Mouse (Mus musculus): Measurements from ENCODE around the gene Mbnl1.
"Not testable (repeated sequence)": the region's sequence is repeated elsewhere in the genome, so short reads cannot be mapped to it uniquely, and the experiment has no call there.

Gene Mbnl1

GRCm38 (mm10) chr3:60472681-60473177 is at the start of gene Mbnl1:
Gene Mbnl1, plus strand, starts transcription at chr3:60472830.
- DNase-seq: no peak

- no peak for DNase-seq
Measured at GRCm38 (mm10) chr3:60424148-60424547, 48.5 kb upstream of the Mbnl1 start.

- no peak for DNase-seq
Measured at GRCm38 (mm10) chr3:60429049-60429448, 43.6 kb upstream of the Mbnl1 start.

DNA sequence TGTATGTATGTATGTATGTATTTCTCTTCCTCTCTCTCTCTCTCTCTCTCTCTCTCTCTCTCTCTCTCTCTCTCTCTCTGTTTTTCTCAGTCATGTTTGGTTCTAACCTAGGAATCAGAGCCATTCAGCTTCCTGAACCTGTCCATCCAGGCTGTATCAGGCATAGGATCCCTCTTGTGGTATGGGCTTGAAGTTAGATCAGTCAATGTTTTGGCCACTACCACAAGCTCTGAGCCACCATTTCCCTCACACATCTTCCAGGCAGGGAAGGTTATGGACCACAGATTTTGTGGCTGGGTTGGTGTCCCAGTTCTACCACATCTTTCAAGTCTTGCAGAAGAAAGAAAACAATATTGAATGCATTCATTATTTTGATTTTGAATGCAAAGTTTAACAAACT is 35.4 kb upstream of the Mbnl1 start:
- DNase-seq: no peak

DNA sequence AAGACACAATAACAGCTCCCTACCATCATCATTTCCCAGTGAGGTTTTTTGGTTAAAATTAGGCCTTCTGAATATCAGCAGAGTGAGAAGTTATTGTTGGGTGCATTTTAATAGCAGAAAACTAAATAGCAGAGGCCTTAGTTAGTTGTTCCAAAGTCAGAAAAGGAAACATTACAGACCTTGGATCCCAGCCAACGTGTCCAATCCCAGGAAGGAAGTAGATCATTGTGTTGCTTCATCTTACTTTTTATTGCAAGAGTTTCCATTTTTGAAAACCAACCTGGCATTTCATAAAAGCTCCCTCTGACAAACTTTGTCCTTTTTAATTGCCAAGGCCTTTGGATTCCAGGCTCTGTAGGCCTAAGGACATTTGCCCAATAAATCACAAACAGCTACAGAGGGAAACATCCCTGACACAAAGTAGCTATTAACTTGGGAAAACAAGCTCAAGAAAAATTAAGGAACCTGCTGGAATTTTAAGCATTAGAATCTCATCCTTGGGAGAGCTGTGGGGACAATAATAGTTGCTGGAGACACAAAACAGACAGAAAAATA is 34.9 kb upstream of the Mbnl1 start:
- DNase-seq: no peak

DNA sequence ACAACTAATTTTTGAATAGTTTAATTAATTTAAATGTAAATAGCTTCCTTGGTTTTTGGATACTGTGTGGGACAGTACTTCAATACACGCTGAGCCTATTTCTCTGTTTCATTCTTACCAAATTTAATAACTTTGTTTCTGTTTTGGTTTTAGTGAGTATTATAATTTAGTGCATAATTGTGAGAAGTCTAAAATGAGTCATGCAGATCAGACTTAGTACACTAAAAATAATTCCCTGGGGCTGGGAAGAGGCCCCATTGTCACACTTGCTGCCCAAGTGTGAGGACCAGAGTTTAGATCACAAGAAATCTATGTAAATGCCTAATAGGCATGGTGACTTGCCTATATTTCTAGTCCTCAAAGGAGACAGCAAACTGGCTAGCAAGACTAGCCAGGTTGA is 33.9 kb upstream of the Mbnl1 start:
- no peak for DNase-seq

- no peak for DNase-seq
Measured at GRCm38 (mm10) chr3:60461828-60462521, 10.7 kb upstream of the Mbnl1 start.

DNA sequence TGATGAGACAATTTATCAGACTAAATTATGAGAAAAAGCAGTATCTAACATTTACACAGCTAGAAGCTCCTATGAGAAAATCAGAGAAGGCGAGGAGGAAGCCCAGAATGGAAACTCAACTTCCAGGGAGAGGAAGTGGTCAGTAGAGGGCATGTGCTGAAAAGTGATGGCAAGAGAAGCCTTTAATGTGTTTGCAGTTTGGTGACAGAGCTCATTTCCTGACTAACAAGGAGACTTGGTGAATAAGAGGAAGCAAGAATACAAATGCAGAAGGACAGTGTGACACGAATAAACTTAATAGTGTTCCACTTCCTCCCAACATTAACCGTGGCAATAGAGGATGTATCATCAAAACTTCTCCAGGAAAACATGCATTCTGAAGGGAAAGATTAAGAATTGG is 4.0 kb upstream of the Mbnl1 start:
- DNase-seq: not testable (repeated sequence)

DNA sequence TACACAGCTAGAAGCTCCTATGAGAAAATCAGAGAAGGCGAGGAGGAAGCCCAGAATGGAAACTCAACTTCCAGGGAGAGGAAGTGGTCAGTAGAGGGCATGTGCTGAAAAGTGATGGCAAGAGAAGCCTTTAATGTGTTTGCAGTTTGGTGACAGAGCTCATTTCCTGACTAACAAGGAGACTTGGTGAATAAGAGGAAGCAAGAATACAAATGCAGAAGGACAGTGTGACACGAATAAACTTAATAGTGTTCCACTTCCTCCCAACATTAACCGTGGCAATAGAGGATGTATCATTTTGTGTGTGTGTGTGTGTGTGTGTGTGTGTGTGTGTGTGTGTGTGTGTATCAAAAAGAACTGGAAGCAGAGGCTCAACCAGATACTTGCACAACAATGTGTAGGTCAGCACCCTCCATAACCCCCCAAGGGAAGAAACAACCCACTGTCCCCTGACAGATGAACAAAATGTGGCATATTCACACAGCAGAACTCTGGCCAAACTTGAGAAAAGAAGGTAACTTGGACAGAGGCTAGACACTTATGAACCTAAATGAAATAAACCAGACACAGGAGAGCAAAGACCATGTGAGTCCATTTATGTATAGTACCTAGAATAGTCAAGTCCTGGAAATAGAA is 3.3 kb upstream of the Mbnl1 start:
- not testable (repeated sequence) for DNase-seq

GRCm38 (mm10) chr3:60472011-60472680 is 484 bp upstream of the Mbnl1 start:
- no peak for DNase-seq

- DNase-seq: no peak
Measured at GRCm38 (mm10) chr3:60473861-60474653, 1.4 kb downstream of the Mbnl1 start.

DNA sequence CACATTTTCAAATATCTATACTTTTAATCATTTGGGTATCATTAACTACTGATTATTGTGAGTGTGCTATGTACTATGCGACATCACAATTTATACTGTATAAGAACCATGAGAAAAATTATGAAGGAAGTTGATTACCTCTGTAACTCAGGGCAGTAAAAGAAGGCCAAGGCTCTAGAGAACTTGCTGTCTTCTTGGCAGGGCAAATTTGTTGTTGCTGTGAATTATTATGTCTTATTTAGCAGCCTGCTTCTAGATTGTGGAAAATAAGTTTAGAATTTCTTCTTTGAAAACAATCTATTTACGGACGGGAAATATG is 2.0 kb downstream of the Mbnl1 start:
- no peak for DNase-seq

DNA sequence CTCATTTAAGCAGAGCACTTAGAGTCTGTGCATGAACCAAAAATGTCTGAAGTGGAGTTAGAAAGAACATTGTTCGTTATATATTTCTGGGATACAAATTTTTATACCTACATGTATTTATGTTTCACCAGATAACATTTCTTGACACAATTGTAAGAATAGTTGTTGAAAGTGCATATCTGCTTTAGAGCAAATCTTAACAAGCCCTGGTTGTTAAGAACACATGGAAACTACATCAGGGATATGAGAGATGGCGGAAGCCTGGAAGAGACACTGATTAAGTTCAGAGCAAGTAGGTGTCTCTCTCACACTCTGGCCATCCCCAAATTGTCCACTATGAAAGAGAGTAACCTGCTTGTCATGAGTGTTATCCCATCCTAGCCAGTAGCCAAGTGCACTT is 2.4 kb downstream of the Mbnl1 start:
- DNase-seq: no peak

- DNase-seq: no peak
Measured at GRCm38 (mm10) chr3:60476751-60477255, 4.2 kb downstream of the Mbnl1 start.

DNA sequence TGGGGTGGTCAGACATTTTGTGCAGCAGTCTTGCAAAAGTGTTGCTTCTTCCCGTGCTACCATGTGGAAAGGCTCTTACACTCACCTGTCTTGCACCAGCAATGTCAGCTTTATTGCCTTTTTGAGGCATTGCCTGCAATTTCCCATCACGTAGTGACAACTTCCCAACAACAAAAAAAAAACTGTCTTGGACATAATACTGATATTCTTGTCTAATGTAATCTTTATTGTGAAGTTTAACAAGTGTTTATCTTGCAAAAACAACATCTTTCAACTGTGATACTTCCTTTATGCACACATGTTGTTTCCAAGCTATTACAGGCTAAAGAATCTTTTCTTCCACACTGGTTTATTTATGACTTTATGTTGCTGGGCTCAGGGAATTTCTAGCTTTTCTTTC is 5.8 kb downstream of the Mbnl1 start:
- DNase-seq: no peak

DNA sequence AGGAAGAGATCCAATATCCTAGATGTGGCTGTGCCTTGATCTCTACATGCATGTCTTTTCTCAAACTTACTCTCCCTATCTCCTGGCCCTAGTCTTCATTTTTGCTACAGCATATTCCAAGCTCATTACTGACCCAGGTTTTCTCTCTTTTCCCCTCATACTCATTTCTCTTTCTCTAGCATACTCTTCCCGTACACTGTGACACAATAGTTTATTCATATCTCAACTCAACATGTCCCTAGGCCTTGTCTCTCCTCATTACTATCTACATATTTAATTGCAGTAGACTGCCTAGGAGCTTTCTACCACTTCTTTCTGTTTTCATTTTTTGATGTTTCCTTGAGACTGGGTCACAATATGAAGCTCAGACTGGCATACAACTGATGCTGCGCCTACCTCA is 8.1 kb downstream of the Mbnl1 start:
- DNase-seq: no peak

DNA sequence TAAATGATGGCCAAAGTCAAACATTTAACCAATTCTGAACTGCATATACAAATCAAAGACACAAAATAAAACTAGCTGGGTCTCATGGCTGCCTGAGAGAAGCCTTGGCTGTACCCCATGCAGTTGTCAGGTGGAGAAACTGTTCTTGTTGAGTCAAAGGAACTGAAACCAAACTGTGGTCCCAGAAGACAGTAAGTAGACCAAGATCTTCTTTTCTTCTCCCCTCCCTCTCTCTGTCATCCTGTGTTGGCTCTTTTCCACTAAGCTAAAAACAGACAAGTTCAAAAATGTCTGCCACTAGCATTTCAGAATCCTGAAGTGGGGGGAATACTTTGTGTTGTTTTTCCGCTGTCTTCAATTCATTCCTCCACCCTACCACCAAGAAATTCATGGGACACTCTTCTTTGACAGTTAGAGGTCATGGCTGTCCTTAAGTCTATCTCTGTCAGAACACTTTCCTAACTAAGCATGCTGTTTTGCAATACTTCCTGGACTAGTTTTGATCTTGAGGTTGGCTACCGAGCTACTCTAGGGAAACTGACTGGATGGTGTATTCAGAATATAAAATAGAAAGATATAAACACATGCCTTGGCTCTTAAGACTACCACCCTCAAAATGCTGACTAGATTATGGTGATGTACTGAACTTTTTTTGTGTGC is 9.2 kb downstream of the Mbnl1 start:
- DNase-seq: no peak

DNA sequence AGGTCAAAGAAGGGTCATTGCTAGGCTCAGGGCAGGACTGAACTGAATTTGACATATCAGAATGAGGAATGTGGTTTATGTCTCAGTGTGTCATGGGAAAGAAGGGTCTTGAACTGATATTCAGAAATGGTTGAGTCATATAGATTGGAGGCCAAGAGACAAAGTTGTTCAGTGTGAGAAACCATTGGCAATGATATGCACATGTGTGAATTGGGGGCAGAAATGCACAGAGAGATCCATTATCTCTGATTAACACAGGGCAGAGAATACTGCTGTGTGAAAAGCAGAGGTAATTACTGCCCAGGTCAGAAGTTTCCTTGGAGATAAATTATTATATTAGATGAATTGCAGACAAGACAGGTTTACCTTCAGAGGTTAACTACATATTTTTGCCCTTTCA is 10.7 kb downstream of the Mbnl1 start:
- no peak for DNase-seq

DNA sequence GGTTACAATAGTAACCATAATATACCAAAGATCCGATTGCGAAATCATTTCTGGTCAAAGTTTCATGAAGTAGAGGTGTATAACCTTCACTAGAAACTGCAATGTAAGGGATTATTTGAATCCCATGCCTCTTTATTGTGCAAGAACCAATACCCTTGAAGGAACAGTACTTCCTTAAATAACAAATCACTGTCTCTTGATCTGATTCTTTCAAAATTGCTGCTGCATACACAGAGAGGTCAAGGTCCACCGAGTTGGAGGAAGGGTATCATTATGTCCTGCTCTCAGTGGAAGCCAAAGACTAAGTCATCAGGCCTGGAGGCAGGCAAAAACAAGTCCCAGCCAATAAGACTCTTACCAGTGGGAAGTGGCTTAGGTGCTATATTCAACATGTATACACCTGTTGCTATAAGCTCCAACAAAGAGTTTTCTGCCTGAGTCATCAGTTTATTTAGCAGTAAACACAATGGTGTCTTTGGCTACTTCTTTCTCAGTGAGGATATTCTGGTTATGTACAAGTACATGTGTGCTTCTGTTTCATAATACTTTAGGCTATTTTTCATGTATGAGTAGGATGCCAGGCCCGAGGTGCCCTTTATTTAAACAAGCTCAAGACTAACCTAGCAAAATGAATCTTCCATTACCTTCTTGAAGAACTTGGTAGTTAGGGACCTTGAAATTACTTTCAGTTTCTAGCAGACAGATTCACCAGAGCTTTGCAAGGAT is 13.5 kb downstream of the Mbnl1 start:
- DNase-seq: no peak

- no peak for DNase-seq
Measured at GRCm38 (mm10) chr3:60486713-60487170, 14.1 kb downstream of the Mbnl1 start.

DNA sequence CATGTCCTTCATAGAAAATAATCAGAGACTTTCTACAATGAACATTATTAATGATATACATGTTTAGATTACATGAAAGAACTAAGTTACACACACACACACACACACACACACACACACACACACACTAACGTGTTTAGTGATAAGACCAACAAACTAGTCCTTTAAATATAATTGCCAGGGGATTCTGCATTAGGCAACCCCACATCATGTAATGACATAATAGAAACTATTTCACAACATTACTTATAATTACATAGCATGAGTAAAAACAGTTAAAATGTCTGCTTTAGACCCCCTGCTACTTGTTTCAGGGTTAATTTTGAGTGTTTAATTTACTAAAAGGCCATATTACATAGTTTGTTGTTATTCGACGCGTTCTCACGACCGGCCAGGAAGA is 16.9 kb downstream of the Mbnl1 start:
- no peak for DNase-seq

Data from cerebellum, adult 8-10 months (tissue).